Mouse (Mus musculus) retina, postnatal 1 day (tissue): ENCODE data around the gene Aldh1b1.

ENCODE experiments used
- DNase-seq: peaks from one replicate; pipeline ENCODE4 v3.0.0-alpha.2; 2012

Aldh1b1 gene

DNA sequence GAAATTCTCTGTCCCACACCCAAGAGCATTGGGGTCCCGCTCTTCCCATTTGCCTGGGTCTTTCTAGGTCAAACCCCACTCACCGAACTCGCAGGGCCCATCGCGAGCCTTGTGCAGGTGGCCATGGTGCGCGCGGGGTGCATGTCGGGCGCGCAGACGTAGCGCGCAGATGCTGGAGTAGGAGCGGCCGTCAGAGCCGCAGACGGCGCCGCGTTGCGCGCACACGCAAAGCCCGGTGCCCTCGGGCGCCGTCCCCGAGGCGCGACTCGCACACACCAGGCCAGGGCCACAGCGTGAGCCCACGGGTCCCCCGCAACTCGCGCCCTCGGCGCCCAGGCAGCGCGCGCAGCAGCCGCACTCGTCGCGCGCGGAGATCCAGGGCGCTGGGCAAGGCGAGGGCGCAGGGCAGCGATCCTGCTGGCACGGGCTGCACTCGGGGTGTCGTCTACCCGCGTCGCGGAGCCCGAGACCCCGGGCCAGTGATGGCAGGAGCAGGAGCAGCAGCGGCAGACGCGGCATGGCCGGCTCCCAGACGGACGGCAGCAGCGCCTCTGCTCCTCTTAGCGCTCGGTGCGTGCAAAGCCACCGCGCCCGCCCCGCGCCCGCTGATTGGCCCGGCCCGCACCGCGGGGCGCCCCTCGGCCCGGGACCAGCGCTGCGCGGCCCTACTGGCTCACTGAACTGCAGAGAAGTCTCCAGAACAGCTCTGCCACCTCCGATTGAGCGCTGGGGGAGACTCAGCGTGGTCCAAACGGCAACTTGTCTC is 27.6 kb downstream of the Aldh1b1 start, which contains the start of gene Igfbpl1:
Gene Igfbpl1, minus strand, starts transcription at position 649 of the 766 bp plus-strand sequence.
- peak; percentile 56 for DNase-seq

DNA sequence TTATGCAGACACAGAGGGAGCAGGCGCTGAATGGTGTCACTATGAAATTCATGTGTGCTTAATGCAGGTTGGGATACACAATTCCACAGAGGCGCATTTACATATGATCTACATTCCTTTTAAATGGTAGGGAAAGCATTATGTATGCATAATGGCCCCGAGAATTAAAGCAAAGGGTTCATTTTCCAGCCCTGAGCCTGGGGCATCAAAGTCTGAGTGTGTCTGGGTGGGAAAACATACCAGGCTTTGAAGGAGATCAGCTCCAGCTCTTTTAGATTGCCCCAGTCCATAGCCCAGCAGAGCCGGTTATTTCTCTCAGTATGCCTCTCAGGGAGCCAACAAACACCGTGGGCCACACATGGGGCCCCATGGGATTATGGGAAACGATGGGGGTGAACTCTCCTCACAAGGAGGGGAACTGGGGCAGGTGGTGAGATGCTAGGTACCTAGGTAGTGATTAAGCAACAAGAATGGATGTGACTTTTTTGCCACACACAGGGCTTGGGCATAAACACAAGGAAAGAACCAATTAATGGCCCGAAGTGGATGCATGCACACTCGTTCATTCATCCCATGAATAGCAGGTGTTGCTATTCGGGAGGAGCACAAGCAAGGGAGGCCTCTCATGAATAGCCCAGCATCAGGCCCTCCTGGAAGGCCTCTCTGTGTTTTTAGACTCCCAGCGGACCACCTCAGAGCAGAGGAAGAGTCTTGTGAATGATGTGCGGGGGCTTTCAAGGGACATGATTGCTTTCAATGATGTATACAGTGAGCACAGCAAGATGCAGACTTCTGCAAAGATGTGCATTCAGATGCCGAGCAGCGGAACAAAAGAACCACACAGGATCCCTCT is 31.3 kb downstream of the Aldh1b1 start:
- no peak for DNase-seq

GRCm38 (mm10) chr4:45831996-45832395 is 33.2 kb downstream of the Aldh1b1 start:
- DNase-seq, result no peak

- DNase-seq, result no peak
Measured at GRCm38 (mm10) chr4:45833461-45833860, 34.6 kb downstream of the Aldh1b1 start.

DNA sequence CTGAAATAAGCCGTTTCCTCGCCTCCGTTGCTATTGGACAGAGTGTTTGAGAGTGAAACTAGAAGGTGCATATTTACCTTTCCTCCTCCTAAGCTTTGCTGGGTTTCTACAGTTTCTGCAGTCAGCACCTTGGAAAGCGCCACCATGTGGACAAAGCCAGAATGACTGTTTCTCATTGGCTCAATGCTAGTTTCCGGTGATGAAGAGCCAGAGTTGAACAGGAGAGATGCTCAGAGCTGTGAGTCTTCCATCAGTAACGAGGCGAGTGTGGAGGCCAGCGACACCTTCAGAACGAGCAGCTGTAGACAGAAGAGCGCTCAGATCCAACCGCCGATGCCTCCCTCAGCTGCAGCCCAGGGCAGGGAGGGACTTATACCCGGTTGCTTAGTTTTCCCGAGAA is 45.5 kb downstream of the Aldh1b1 start:
- peak; percentile 69 for DNase-seq

DNA sequence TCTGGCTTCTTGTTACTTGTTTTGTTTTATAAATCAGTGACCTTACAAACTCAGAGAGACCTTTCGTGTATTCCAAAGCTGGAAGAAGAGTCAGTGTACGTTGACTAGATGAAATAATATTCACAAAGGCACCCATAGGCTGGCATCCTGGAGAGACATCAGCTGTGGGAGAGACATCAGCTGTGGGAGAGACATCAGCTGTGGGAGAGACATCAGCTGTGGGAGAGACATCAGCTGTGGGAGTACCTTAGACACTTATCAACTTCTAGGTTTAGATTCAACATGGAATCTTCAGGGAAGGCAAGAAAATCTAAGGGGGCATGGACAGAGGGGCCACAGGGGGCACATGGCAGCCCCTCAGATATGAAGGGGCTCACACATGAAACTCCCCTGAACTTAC is 47.4 kb downstream of the Aldh1b1 start:
- no peak for DNase-seq

- DNase-seq, result no peak
Measured at GRCm38 (mm10) chr4:45848109-45848824, 49.4 kb downstream of the Aldh1b1 start, which contains the start of gene Stra6l. Stra6l (plus strand) TSS chr4:45848664.

- DNase-seq, result no peak
Measured at GRCm38 (mm10) chr4:45848825-45849156, 50.0 kb downstream of the Aldh1b1 start.

GRCm38 (mm10) chr4:45849419-45849818 is 50.6 kb downstream of the Aldh1b1 start:
- no peak for DNase-seq

- DNase-seq, result peak; percentile 41
Measured at GRCm38 (mm10) chr4:45851640-45852051, 52.8 kb downstream of the Aldh1b1 start.

GRCm38 (mm10) chr4:45853496-45854246 is 54.8 kb downstream of the Aldh1b1 start:
- DNase-seq, result no peak
